11 mouse cellular contexts compared by ENCODE assay signal in genomic region chr11:114239311-114239803, GRCm38 (mm10).
DNase-seq lines count a peak whose midpoint lies in the region; ATAC-seq and TF ChIP-seq lines count a peak whose summit lies in the region.
"Had no signal": no experiment of that assay in that cellular context is flagged by ENCODE, and none has a peak within 500 bp of the region (broad histone marks: within the 10 kb centered on the region; RNA-seq: fewer than 3 reads in every experiment).

No protein-coding gene starts in this region.

- H3K36me3 ChIP-seq in embryonic facial prominence, embryonic 11.5 days (replicated peaks; ENCODE audit: control insufficient read depth, insufficient read depth, low read depth, low read length): no peaks in the 10 kb centered on the region
- H3K36me3 ChIP-seq in forebrain, embryonic 12.5 days (replicated peaks): no peaks in the 10 kb centered on the region
- no peaks in the 10 kb centered on the region for H3K36me3 ChIP-seq in hindbrain, postnatal 0 days (ENCODE audit: insufficient read depth, low read length)
- H3K36me3 ChIP-seq in neural tube, embryonic 13.5 days: no peaks in the 10 kb centered on the region

- ATAC-seq in embryonic facial prominence, embryonic 11.5 days (replicated peaks; ENCODE audit: insufficient number of reproducible peaks, low FRiP score, low TSS enrichment, low read depth): peak; percentile 87
- peak; percentile 91 for ATAC-seq in forebrain, embryonic 12.5 days (ENCODE audit: low FRiP score)
- ATAC-seq in hindbrain, postnatal 0 days: 0 out of 2 replicates have a peak, but pooled peaks have one; percentile 18
- peak; percentile 52 for ATAC-seq in neural tube, embryonic 13.5 days (ENCODE audit: low read depth)
- ATAC-seq: liver, postnatal 0 days had no signal

- DNase-seq in embryonic facial prominence, embryonic 11.5 days (ENCODE audit: low spot score): peak; percentile 52
- peak; percentile 32 for DNase-seq in hindbrain, postnatal 0 days (ENCODE audit: low spot score)
- no peak for DNase-seq in left cerebral cortex, postnatal 14 days (ENCODE audit: low spot score in 2 of 2)
- DNase-seq in kidney, postnatal 10 days: no peak
- no peak for DNase-seq in left cerebral cortex, postnatal 36 days (ENCODE audit: low spot score in 2 of 2)
- DNase-seq: gastrocnemius, postnatal 25 days; kidney, adult 8-10 months; liver, postnatal 0 days; right cerebral cortex, adult 18-20 months had no signal

- intact Hi-C loops in left cerebral cortex, postnatal 14 days (cut with DNase I): no loop called here
- intact Hi-C loops in left cerebral cortex, postnatal 36 days (cut with DNase I): no loop called here

- TF ChIP-seq CTCF in hindbrain, postnatal 0 days (IDR thresholded peaks at IDR 0.05; ENCODE audit: low read depth): no peak

- no peak overlapping the region for H3K27ac ChIP-seq in embryonic facial prominence, embryonic 11.5 days (replicated peaks; ENCODE audit: low read depth, low read length)
- H3K27ac ChIP-seq in forebrain, embryonic 12.5 days: peak overlapping the region; percentile 81
- H3K27ac ChIP-seq in hindbrain, postnatal 0 days: no peak overlapping the region
- peak overlapping the region; percentile 79 for H3K27ac ChIP-seq in neural tube, embryonic 13.5 days (replicated peaks)

- no peak overlapping the region for H3K4me2 ChIP-seq in embryonic facial prominence, embryonic 11.5 days (ENCODE audit: low read depth, low read length)
- H3K4me2 ChIP-seq in forebrain, embryonic 12.5 days: peak overlapping the region; percentile 16; the same call in 1 of the 2 replicates
- H3K4me2 ChIP-seq in hindbrain, postnatal 0 days (ENCODE audit: low read depth, low read length): no peak overlapping the region
- H3K4me2 ChIP-seq in neural tube, embryonic 13.5 days: 0 out of 2 replicates have a peak overlapping the region, but pooled peaks have one; percentile 1

- H3K9me3 ChIP-seq in embryonic facial prominence, embryonic 11.5 days (replicated peaks; ENCODE audit: control insufficient read depth, low read length): no peaks in the 10 kb centered on the region
- no peaks in the 10 kb centered on the region for H3K9me3 ChIP-seq in forebrain, embryonic 12.5 days
- H3K9me3 ChIP-seq in hindbrain, postnatal 0 days (ENCODE audit: low read length): no peaks in the 10 kb centered on the region
- H3K9me3 ChIP-seq in neural tube, embryonic 13.5 days: no peaks in the 10 kb centered on the region

- H3K27me3 ChIP-seq in embryonic facial prominence, embryonic 11.5 days (ENCODE audit: control insufficient read depth, insufficient read depth, low read length): peaks cover 3% of the 10 kb centered on the region; the same call in 1 of the 2 replicates
- peaks cover 7% of the 10 kb centered on the region; the same call in 1 of the 2 replicates for H3K27me3 ChIP-seq in forebrain, embryonic 12.5 days
- no peaks in the 10 kb centered on the region for H3K27me3 ChIP-seq in hindbrain, postnatal 0 days (ENCODE audit: insufficient read depth, low read length)
- H3K27me3 ChIP-seq in neural tube, embryonic 13.5 days: no peaks in the 10 kb centered on the region

- no peak overlapping the region for H3K9ac ChIP-seq in embryonic facial prominence, embryonic 11.5 days (replicated peaks; ENCODE audit: low read length)
- H3K9ac ChIP-seq in forebrain, embryonic 12.5 days: peak overlapping the region; percentile 13; the same call in 1 of the 2 replicates
- H3K9ac ChIP-seq in hindbrain, postnatal 0 days (replicated peaks; ENCODE audit: low read length): no peak overlapping the region; the same call in 1 of the 2 replicates
- 0 out of 2 replicates have a peak overlapping the region, but pooled peaks have one; percentile 41 for H3K9ac ChIP-seq in neural tube, embryonic 13.5 days
- H3K9ac ChIP-seq: liver, postnatal 0 days had no signal

- H3K4me3 ChIP-seq in embryonic facial prominence, embryonic 11.5 days (ENCODE audit: low read depth, low read length): no peak overlapping the region
- H3K4me3 ChIP-seq in forebrain, embryonic 12.5 days (replicated peaks): no peak overlapping the region
- no peak overlapping the region for H3K4me3 ChIP-seq in hindbrain, postnatal 0 days (ENCODE audit: low read length)
- H3K4me3 ChIP-seq in neural tube, embryonic 13.5 days: no peak overlapping the region

- no peaks in the 10 kb centered on the region for H3K4me1 ChIP-seq in embryonic facial prominence, embryonic 11.5 days (ENCODE audit: control insufficient read depth, insufficient read depth, low read length)
- H3K4me1 ChIP-seq in forebrain, embryonic 12.5 days: peaks cover 22% of the 10 kb centered on the region
- H3K4me1 ChIP-seq in hindbrain, postnatal 0 days (ENCODE audit: insufficient read depth, low read length): peaks cover 7% of the 10 kb centered on the region
- H3K4me1 ChIP-seq in neural tube, embryonic 13.5 days (replicated peaks): peaks cover 20% of the 10 kb centered on the region

- WGBS in embryonic facial prominence, embryonic 11.5 days: 27% methylated on average over 8 of the region's 8 CpGs
- WGBS in forebrain, embryonic 12.5 days: 5% methylated on average over 8 of the region's 8 CpGs
- 19% methylated on average over 8 of the region's 8 CpGs for WGBS in hindbrain, postnatal 0 days
- WGBS in neural tube, embryonic 13.5 days: 10% methylated on average over 8 of the region's 8 CpGs

Comparison
In these comparisons a context has a peak if more than half of its experiments do, and no peak if none do; other contexts are left out.
1. ATAC-seq: peak in every context shown above with its lines; median percentile 91 in forebrain, embryonic 12.5 days; 87 in embryonic facial prominence, embryonic 11.5 days; 52 in neural tube, embryonic 13.5 days; 18 in hindbrain, postnatal 0 days.
2. DNase-seq: peak in embryonic facial prominence, embryonic 11.5 days (single experiment) and hindbrain, postnatal 0 days (single experiment); none in left cerebral cortex, postnatal 14 days (0 of 2), kidney, postnatal 10 days (single experiment) and left cerebral cortex, postnatal 36 days (0 of 2).
3. H3K27ac ChIP-seq: peak in forebrain, embryonic 12.5 days (single experiment) and neural tube, embryonic 13.5 days (single experiment); none in embryonic facial prominence, embryonic 11.5 days (single experiment) and hindbrain, postnatal 0 days (single experiment).
4. H3K4me2 ChIP-seq: peak in forebrain, embryonic 12.5 days (single experiment) and neural tube, embryonic 13.5 days (single experiment); none in embryonic facial prominence, embryonic 11.5 days (single experiment) and hindbrain, postnatal 0 days (single experiment).
5. H3K9ac ChIP-seq: peak in forebrain, embryonic 12.5 days (single experiment) and neural tube, embryonic 13.5 days (single experiment); none in embryonic facial prominence, embryonic 11.5 days (single experiment) and hindbrain, postnatal 0 days (single experiment).